Mouse (Mus musculus) liver, postnatal 0 days (tissue): ENCODE measurements around the gene Sirt1.

Experiments
- CTCF ChIP-seq: sonication (generic); IDR thresholded peaks from 2 replicates; pipeline ENCODE4 v1.5.1; 2016; ENCODE audit warnings: antibody characterized with exemption, low read depth
- EP300 ChIP-seq: IDR thresholded peaks from 2 replicates; pipeline ENCODE4 v1.6.1; 2016; ENCODE audit warnings: antibody characterized with exemption, low read depth, mild to moderate bottlenecking

DNA sequence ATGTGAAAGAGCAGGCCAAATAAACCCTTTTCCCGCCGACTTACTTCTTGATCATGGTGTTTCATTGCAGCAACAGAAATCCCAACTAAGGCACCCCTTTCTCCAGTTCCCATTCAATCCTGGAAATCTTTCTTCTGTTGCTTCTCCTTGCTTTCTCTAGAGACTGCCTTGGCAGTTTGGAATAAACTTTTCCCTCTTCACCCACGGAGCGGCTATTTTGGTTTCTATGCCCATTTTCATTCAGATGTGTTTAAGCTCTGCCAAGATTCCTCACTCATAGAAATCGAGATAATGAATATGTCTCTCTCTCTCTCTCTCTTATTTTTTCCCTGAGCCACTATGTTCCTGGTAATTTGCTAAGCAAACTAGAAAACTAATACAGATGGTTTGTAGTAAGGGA is 29.4 kb downstream of the Sirt1 start:
- TF ChIP-seq CTCF (no peak), EP300 (no peak)
